In genomic region chr7:131966916-131967494, GRCm38 (mm10) we compare ENCODE assay signal across 9 mouse cellular contexts. TPM values are rescaled to one million over a fixed set of nuclear protein-coding genes. Genes with fewer than 3 reads are reported as not detected.
A peak's percentile ranks its signal among the peaks of the same experiment; 100 is the strongest.
DNase-seq lines count a peak whose midpoint lies in the region; ATAC-seq lines count a peak whose summit lies in the region.
"Had no signal": no experiment of that assay in that cellular context is flagged by ENCODE, and none has a peak within 500 bp of the region (broad histone marks: within the 10 kb centered on the region; RNA-seq: fewer than 3 reads in every experiment).

No protein-coding gene starts in this region.

- H3K4me3 ChIP-seq in kidney, embryonic 15.5 days (replicated peaks) = peak overlapping the region; percentile 20; the same call in 1 of the 2 replicates
- peak overlapping the region; percentile 21 for H3K4me3 ChIP-seq in embryonic facial prominence, embryonic 12.5 days
- H3K4me3 ChIP-seq in neural tube, embryonic 13.5 days = peak overlapping the region; percentile 57

- H3K27ac ChIP-seq in kidney, embryonic 15.5 days = no peak overlapping the region
- H3K27ac ChIP-seq in embryonic facial prominence, embryonic 12.5 days = no peak overlapping the region
- peak overlapping the region; percentile 80 for H3K27ac ChIP-seq in neural tube, embryonic 13.5 days (replicated peaks)

- no peak overlapping the region for H3K9ac ChIP-seq in kidney, embryonic 15.5 days
- H3K9ac ChIP-seq in embryonic facial prominence, embryonic 12.5 days = no peak overlapping the region
- peak overlapping the region; percentile 86 for H3K9ac ChIP-seq in neural tube, embryonic 13.5 days

- H3K4me1 ChIP-seq in kidney, embryonic 15.5 days = peaks cover 9% of the 10 kb centered on the region; the same call in 1 of the 2 replicates
- peaks cover 5% of the 10 kb centered on the region; the same call in 1 of the 2 replicates for H3K4me1 ChIP-seq in embryonic facial prominence, embryonic 12.5 days
- peaks cover 42% of the 10 kb centered on the region for H3K4me1 ChIP-seq in neural tube, embryonic 13.5 days (replicated peaks)

- intact Hi-C loops in gastrocnemius, postnatal 14 days (cut with DNase I; ENCODE audit: low total_unique reads) = no loop called here

- peaks cover 60% of the 10 kb centered on the region for H3K27me3 ChIP-seq in kidney, embryonic 15.5 days
- H3K27me3 ChIP-seq in embryonic facial prominence, embryonic 12.5 days = peaks cover 51% of the 10 kb centered on the region
- H3K27me3 ChIP-seq in neural tube, embryonic 13.5 days = peaks cover 50% of the 10 kb centered on the region

- DNase-seq in kidney, adult 11 months = no peak
- DNase-seq in layer of hippocampus, postnatal 25 days (ENCODE audit: extremely low spot score in 1 of 2, low spot score in 1 of 2) = peak; percentile 28 to 51
- DNase-seq in spleen, postnatal 4 days (ENCODE audit: low spot score in 2 of 2) = no peak
- DNase-seq in kidney, postnatal 25 days = no peak
- DNase-seq in gastrocnemius, postnatal 14 days = no peak

- no peak for ATAC-seq in kidney, embryonic 15.5 days (replicated peaks; ENCODE audit: low FRiP score)
- ATAC-seq in embryonic facial prominence, embryonic 12.5 days (ENCODE audit: insufficient number of reproducible peaks, insufficient read depth, low FRiP score, low TSS enrichment) = no peak
- peak; percentile 69 for ATAC-seq in neural tube, embryonic 13.5 days (ENCODE audit: low read depth)
- ATAC-seq: Patski had no signal

- 7% methylated on average over 57 of the region's 57 CpGs for WGBS in kidney, embryonic 15.5 days
- WGBS in embryonic facial prominence, embryonic 12.5 days = 6% methylated on average over 56 of the region's 57 CpGs
- 6% methylated on average over 56 of the region's 57 CpGs for WGBS in neural tube, embryonic 13.5 days

- peak overlapping the region; percentile 46 for H3K4me2 ChIP-seq in kidney, embryonic 15.5 days
- peak overlapping the region; percentile 44 for H3K4me2 ChIP-seq in embryonic facial prominence, embryonic 12.5 days (replicated peaks)
- H3K4me2 ChIP-seq in neural tube, embryonic 13.5 days = peak overlapping the region; percentile 67

- H3K9me3 ChIP-seq in kidney, embryonic 15.5 days (replicated peaks) = no peaks in the 10 kb centered on the region
- no peaks in the 10 kb centered on the region for H3K9me3 ChIP-seq in embryonic facial prominence, embryonic 12.5 days
- no peaks in the 10 kb centered on the region for H3K9me3 ChIP-seq in neural tube, embryonic 13.5 days

- H3K36me3 ChIP-seq in kidney, embryonic 15.5 days = no peaks in the 10 kb centered on the region
- H3K36me3 ChIP-seq in embryonic facial prominence, embryonic 12.5 days = no peaks in the 10 kb centered on the region
- no peaks in the 10 kb centered on the region for H3K36me3 ChIP-seq in neural tube, embryonic 13.5 days

RNA-seq across cellular contexts. Expression of gene Gpr26, which starts 0.7 kb away (rescaled TPM):
- not detected in 2 replicates for polyA plus RNA-seq in kidney, embryonic 15.5 days (2015; fragmentation: Nextera tagmentation; extraction: Ambion mirVana)
- polyA plus RNA-seq in embryonic facial prominence, embryonic 12.5 days (2016; fragmentation: Nextera tagmentation; extraction: Ambion mirVana) = 0.04 and 0.08 TPM in 2 replicates
- total RNA-seq in layer of hippocampus, postnatal 25 days (2021) = 10 to 100 TPM; 49.0 to 58.2 TPM
- polyA plus RNA-seq in neural tube, embryonic 13.5 days (2015; fragmentation: Nextera tagmentation; extraction: Ambion mirVana) = 1.6 and 2.1 TPM in 2 replicates
- not detected for total RNA-seq in gastrocnemius, postnatal 14 days (2021)
- polyA plus RNA-seq: Patski had no signal

Comparison
In these comparisons a context has a peak if more than half of its experiments do, and no peak if none do; other contexts are left out.
1. DNase-seq: peak in layer of hippocampus, postnatal 25 days (2 of 2); none in kidney, adult 11 months (single experiment), spleen, postnatal 4 days (0 of 2), kidney, postnatal 25 days (0 of 2) and gastrocnemius, postnatal 14 days (single experiment).
2. Peak in every context shown above with its lines, with median percentiles within 50 percentile points of each other: H3K4me2 ChIP-seq and H3K4me3 ChIP-seq.